Mouse (Mus musculus) stomach, postnatal 0 days (tissue): Measurements from ENCODE around the gene Msi2. TPM values are rescaled to one million over a fixed set of nuclear protein-coding genes. Genes with fewer than 3 reads are reported as not detected.
A peak's percentile ranks its signal among the peaks of the same experiment; 100 is the strongest.

ENCODE experiments used
- ATAC-seq: fragments of 200-750 bp; cut with Nextera tagmentation; 2 replicates; pipeline ENCODE4 v1.8.0; 2017; ENCODE audit not compliant: low FRiP score, low TSS enrichment
- DNase-seq: peaks from one replicate; pipeline ENCODE4 v3.0.0-alpha.2; 2016; ENCODE audit warnings: low spot score
- H3K27ac ChIP-seq: fragments of 300-500 bp; sonication (generic); replicated peaks from 2 replicates; pipeline ENCODE4 v1.5.1; 2014; ENCODE audit warnings: mild to moderate bottlenecking, control low read depth
- H3K27me3 ChIP-seq: fragments of 300-500 bp; sonication (generic); 2 replicates; pipeline ENCODE4 v1.6.1; 2014; ENCODE audit warnings: low read length; ENCODE audit not compliant: control insufficient read depth, insufficient read depth
- H3K36me3 ChIP-seq: fragments of 300-500 bp; sonication (generic); 2 replicates; pipeline ENCODE4 v1.6.1; 2014; ENCODE audit warnings: low read length, mixed read lengths; ENCODE audit not compliant: control insufficient read depth, insufficient read depth
- H3K4me1 ChIP-seq: fragments of 300-500 bp; sonication (generic); replicated peaks from 2 replicates; pipeline ENCODE4 v1.6.1; 2014; ENCODE audit warnings: antibody characterized with exemption; ENCODE audit not compliant: control insufficient read depth, insufficient read depth
- H3K4me2 ChIP-seq: fragments of 300-500 bp; sonication (generic); replicated peaks from 2 replicates; pipeline ENCODE4 v1.6.1; 2014; ENCODE audit warnings: low read depth, mild to moderate bottlenecking, control low read depth, moderate library complexity
- H3K4me3 ChIP-seq: fragments of 300-500 bp; sonication (generic); 2 replicates; pipeline ENCODE4 v1.5.1; 2014; ENCODE audit warnings: low read depth, low read length, control low read depth
- H3K9ac ChIP-seq: fragments of 300-500 bp; sonication (generic); 2 replicates; pipeline ENCODE4 v1.6.1; 2014; ENCODE audit warnings: mild to moderate bottlenecking, low read length, control low read depth, mixed read lengths
- H3K9me3 ChIP-seq: fragments of 300-500 bp; sonication (generic); 2 replicates; pipeline ENCODE4 v1.6.1; 2016; ENCODE audit warnings: low read length; ENCODE audit not compliant: control insufficient read depth
- CTCF ChIP-seq: IDR thresholded peaks from 2 replicates; pipeline ENCODE4 v1.5.1; 2016; ENCODE audit warnings: antibody characterized with exemption, low read depth, mild to moderate bottlenecking, moderate library complexity
- EP300 ChIP-seq: optimal IDR thresholded peaks from 2 replicates; pipeline ENCODE3; 2016; ENCODE audit warnings: antibody characterized with exemption
- WGBS: fragments of 180-500 bp; shearing (Covaris S2); extraction: QIAGEN DNeasy Blood & Tissue Kit; methylation state at CpG from one replicate; pipeline ENCODE4 v1.1.7; 2014; 5-methylcytosine and 5-hydroxymethylcytosine counted together
- polyA plus RNA-seq: library from polyadenylated mRNA; unstranded; fragments of >200 nt; fragmentation: Nextera tagmentation; extraction: Ambion mirVana; gene quantifications from 2 replicates; pipeline ENCODE4 v1.2.1, GENCODE M21; 2015

Gene Msi2
- polyA plus RNA-seq, 1 experiment from 2014 or later = 6.7 TPM

- H3K27ac ChIP-seq = no peak overlapping the region
- H3K4me2 ChIP-seq = no peak overlapping the region
- WGBS = 88% methylated on average over 6 of the region's 6 CpGs
- TF ChIP-seq EP300 (no peak), CTCF (no peak)
- H3K4me1 ChIP-seq = no peaks in the 10 kb centered on the region
- no peak for DNase-seq
- no peak overlapping the region for H3K4me3 ChIP-seq
- no peak for ATAC-seq
- H3K9ac ChIP-seq = no peak overlapping the region
- no peaks in the 10 kb centered on the region for H3K36me3 ChIP-seq
- no peaks in the 10 kb centered on the region for H3K27me3 ChIP-seq
- H3K9me3 ChIP-seq = no peaks in the 10 kb centered on the region
These were observed 215.7 kb downstream of the Msi2 start for GRCm38 (mm10) chr11:88502566-88502965.

DNA sequence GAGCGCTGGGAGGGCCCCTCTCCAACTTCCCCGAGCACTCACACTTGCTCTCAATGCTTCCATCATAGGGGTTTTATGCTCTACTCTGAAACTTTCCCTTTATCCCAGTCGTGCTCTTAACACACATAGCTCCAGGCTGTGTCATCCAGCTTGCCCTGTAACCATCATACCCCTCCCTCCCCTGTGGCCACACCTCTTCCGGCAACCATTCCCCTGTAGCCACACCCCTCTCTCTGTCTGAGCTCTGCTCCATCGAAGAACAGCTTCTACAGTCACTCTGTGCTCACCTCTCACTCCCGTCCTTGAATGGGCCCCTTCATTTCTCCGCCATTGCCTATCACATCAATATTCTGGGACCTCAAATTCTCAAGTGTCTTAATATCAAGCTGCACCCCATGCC lies 219.8 kb downstream of the Msi2 start:
- Histone ChIP-seq H3K27ac (no peak overlapping the region), H3K9me3 (no peaks in the 10 kb centered on the region), H3K4me1 (no peaks in the 10 kb centered on the region), H3K4me2 (no peak overlapping the region), H3K36me3 (no peaks in the 10 kb centered on the region), H3K27me3 (no peaks in the 10 kb centered on the region), H3K4me3 (no peak overlapping the region), H3K9ac (no peak overlapping the region)
- WGBS = 56% methylated on average over 7 of the region's 7 CpGs
- ATAC-seq (peak; percentile 80), DNase-seq (peak; percentile 60)
- TF ChIP-seq EP300 (no peak), CTCF (no peak)

DNA sequence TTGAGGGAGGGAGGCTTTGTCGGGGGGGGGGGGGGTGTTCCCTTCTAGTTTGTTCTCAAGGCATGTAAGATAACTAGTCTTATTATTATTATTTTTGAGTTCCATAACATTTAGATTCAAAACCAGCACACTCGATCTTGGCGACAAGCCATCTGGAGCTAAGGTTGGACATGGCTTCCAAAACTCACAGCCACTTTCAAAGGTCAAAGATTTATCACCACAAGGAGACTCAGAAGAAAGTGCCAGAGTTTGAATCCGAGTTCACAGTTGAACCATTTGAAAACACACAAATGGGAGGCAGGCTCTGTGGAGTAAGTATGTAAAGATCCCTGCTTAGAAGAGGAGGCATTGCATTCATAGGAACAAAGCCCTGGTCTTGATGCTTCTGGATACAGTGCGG lies 221.9 kb downstream of the Msi2 start:
- 70% methylated on average over 5 of the region's 5 CpGs for WGBS
- H3K36me3 ChIP-seq = no peaks in the 10 kb centered on the region
- H3K9me3 ChIP-seq = no peaks in the 10 kb centered on the region
- TF ChIP-seq CTCF (no peak), EP300 (no peak)
- no peak overlapping the region for H3K9ac ChIP-seq
- H3K4me3 ChIP-seq = no peak overlapping the region
- H3K27me3 ChIP-seq = no peaks in the 10 kb centered on the region
- no peak overlapping the region for H3K4me2 ChIP-seq
- no peak overlapping the region for H3K27ac ChIP-seq
- ATAC-seq (no peak), DNase-seq (no peak)
- H3K4me1 ChIP-seq = no peaks in the 10 kb centered on the region

DNA sequence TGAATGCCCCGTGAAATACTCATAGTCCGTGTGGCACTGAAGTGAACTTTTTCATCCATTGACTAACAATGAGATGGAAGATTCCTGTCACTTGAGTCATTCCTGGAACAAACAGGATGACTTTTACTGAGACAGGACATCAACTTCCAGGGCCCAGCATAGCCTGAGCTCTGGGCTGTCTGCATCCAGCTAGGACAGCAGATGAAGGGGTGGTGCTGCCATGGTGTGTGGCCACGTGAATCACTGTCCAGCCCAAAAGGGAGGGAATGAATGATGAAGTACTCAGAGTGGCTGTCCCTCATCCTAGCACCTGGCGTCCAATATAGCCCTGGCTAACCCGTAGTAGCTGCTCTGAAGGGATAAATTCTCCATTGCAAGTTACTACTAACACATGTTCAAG lies 222.6 kb downstream of the Msi2 start:
- no peaks in the 10 kb centered on the region for H3K27me3 ChIP-seq
- H3K27ac ChIP-seq = no peak overlapping the region
- no peak overlapping the region for H3K9ac ChIP-seq
- TF ChIP-seq EP300 (no peak), CTCF (no peak)
- H3K4me2 ChIP-seq = no peak overlapping the region
- H3K4me1 ChIP-seq = no peaks in the 10 kb centered on the region
- ATAC-seq = no peak
- no peaks in the 10 kb centered on the region for H3K9me3 ChIP-seq
- H3K36me3 ChIP-seq = no peaks in the 10 kb centered on the region
- WGBS = 65% methylated on average over 5 of the region's 5 CpGs
- no peak for DNase-seq
- no peak overlapping the region for H3K4me3 ChIP-seq

- no peak overlapping the region for H3K4me2 ChIP-seq
- no peak overlapping the region for H3K9ac ChIP-seq
- no peak for DNase-seq
- H3K9me3 ChIP-seq = no peaks in the 10 kb centered on the region
- ATAC-seq = no peak
- 72% methylated on average over 3 of the region's 3 CpGs for WGBS
- no peaks in the 10 kb centered on the region for H3K36me3 ChIP-seq
- no peak overlapping the region for H3K4me3 ChIP-seq
- H3K27me3 ChIP-seq = no peaks in the 10 kb centered on the region
- no peaks in the 10 kb centered on the region for H3K4me1 ChIP-seq
- H3K27ac ChIP-seq = no peak overlapping the region
- TF ChIP-seq EP300 (no peak), CTCF (peak; percentile 32; the same call in 1 of the 2 replicates)
These were observed 223.3 kb downstream of the Msi2 start for GRCm38 (mm10) chr11:88495018-88495417.

DNA sequence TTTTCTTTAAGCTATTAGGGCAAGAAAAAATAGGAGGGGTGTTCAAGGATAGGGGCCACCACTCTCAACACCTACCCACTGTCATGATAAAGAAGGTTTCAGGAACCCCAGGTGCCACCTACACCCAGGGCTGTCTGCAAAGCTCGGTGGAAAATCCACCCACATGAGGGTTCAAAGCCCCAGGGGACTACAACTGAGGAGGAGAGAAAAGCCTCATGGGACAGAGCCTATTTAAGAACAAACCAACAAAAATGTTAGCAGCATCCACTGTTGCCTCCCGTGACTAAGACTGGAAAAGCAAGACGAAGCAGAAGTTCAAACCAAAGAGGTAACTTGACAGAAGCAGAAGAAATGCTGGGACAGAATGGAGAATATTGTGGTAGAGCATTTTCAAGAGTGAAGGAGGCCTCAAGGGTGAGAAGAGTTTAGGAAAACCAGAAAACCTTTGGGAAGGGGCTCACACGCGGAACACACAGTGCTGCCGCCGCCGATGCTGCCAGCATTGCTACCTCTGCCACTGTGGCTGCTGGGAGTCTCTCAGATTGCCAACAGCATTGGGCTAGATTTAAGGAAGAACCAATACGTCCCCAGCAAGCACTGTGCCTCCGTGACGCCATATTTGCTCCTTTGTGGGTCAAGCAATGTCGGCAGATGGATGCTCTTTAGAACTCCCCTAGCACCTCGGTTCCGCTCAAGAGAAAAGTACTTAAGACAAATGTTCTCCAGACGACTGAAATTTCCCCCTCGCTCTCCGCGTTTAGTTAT lies 224.3 kb downstream of the Msi2 start:
- no peaks in the 10 kb centered on the region for H3K4me1 ChIP-seq
- no peaks in the 10 kb centered on the region for H3K36me3 ChIP-seq
- no peak overlapping the region for H3K27ac ChIP-seq
- H3K9me3 ChIP-seq = no peaks in the 10 kb centered on the region
- no peak for TF ChIP-seq CTCF
- no peak for TF ChIP-seq EP300
- ATAC-seq (no peak), DNase-seq (no peak)
- H3K4me3 ChIP-seq = no peak overlapping the region
- no peak overlapping the region for H3K9ac ChIP-seq
- 85% methylated on average over 18 of the region's 18 CpGs for WGBS
- H3K4me2 ChIP-seq = no peak overlapping the region
- H3K27me3 ChIP-seq = no peaks in the 10 kb centered on the region
